Mouse (Mus musculus) adipocyte (in vitro differentiated cells): ENCODE results near the gene Fam178b.

Source experiments
- DNase-seq: peaks from one replicate; pipeline ENCODE4 v3.0.0-alpha.2; 2016; ENCODE audit warnings: low spot score

Gene Fam178b

GRCm38 (mm10) chr1:36566425-36566824 is 116.6 kb downstream of the Fam178b start:
- no peak for DNase-seq

GRCm38 (mm10) chr1:36564101-36564500 is 118.9 kb downstream of the Fam178b start:
- DNase-seq: no peak

GRCm38 (mm10) chr1:36563632-36564031 is 119.4 kb downstream of the Fam178b start:
- no peak for DNase-seq

- DNase-seq: peak; percentile 69
These were observed 119.8 kb downstream of the Fam178b start for GRCm38 (mm10) chr1:36563197-36563596.

- DNase-seq: no peak
These were observed 120.6 kb downstream of the Fam178b start for GRCm38 (mm10) chr1:36562388-36562787.

- DNase-seq: no peak
These were observed 122.1 kb downstream of the Fam178b start for GRCm38 (mm10) chr1:36560903-36561302.

- DNase-seq: no peak
These were observed 123.1 kb downstream of the Fam178b start for GRCm38 (mm10) chr1:36559888-36560287.

GRCm38 (mm10) chr1:36559256-36559655 is 123.7 kb downstream of the Fam178b start:
- DNase-seq: no peak

GRCm38 (mm10) chr1:36558031-36558993 is 124.7 kb downstream of the Fam178b start, which contains the start of gene Sema4c:
Gene Sema4c (minus strand): TSS chr1:36558349.
- DNase-seq: peak; percentile 41

- DNase-seq: no peak
These were observed 125.4 kb downstream of the Fam178b start for GRCm38 (mm10) chr1:36557457-36558011.

- peak; percentile 90 for DNase-seq
These were observed 126.2 kb downstream of the Fam178b start for GRCm38 (mm10) chr1:36556553-36557456.

- peak; percentile 27 for DNase-seq
These were observed 127.1 kb downstream of the Fam178b start for GRCm38 (mm10) chr1:36555798-36556395.

GRCm38 (mm10) chr1:36554633-36555399 is 128.2 kb downstream of the Fam178b start:
- no peak for DNase-seq

GRCm38 (mm10) chr1:36552506-36552905 is 130.5 kb downstream of the Fam178b start:
- DNase-seq: no peak

GRCm38 (mm10) chr1:36551904-36552303 is 131.1 kb downstream of the Fam178b start:
- DNase-seq: no peak

- no peak for DNase-seq
These were observed 132.7 kb downstream of the Fam178b start for GRCm38 (mm10) chr1:36550075-36550863.

GRCm38 (mm10) chr1:36549491-36549890 is 133.5 kb downstream of the Fam178b start:
- no peak for DNase-seq

- DNase-seq: no peak
These were observed 134.2 kb downstream of the Fam178b start for GRCm38 (mm10) chr1:36548771-36549170.

GRCm38 (mm10) chr1:36547981-36548598 is 134.9 kb downstream of the Fam178b start:
- DNase-seq: peak; percentile 33
